ENCODE assay signal across 17 mouse cellular contexts in genomic region chr19:10016151-10016550, GRCm38 (mm10). TPM values are rescaled to one million over a fixed set of nuclear protein-coding genes. Genes with fewer than 3 reads are reported as not detected.
DNase-seq lines count a peak whose midpoint lies in the region; ATAC-seq lines count a peak whose summit lies in the region.
"Had no signal": no experiment of that assay in that cellular context is flagged by ENCODE, and none has a peak within 500 bp of the region (broad histone marks: within the 10 kb centered on the region; RNA-seq: fewer than 3 reads in every experiment).

No protein-coding gene starts in this region.

- peak overlapping the region; percentile 27; the same call in 1 of the 2 replicates for H3K4me3 ChIP-seq in hindbrain, embryonic 10.5 days
- H3K4me3 ChIP-seq in hindbrain, embryonic 16.5 days (ENCODE audit: low read length) = no peak overlapping the region
- peak overlapping the region; percentile 68 for H3K4me3 ChIP-seq in erythroblast, embryonic 14.5 days (replicated peaks)
- H3K4me3 ChIP-seq in liver, embryonic 15.5 days (replicated peaks) = peak overlapping the region; percentile 71
- H3K4me3 ChIP-seq in hindbrain, embryonic 13.5 days = no peak overlapping the region
- H3K4me3 ChIP-seq: layer of hippocampus, adult 2 months; limb, embryonic 15.5 days; midbrain, embryonic 12.5 days had no signal

- H3K9ac ChIP-seq in hindbrain, embryonic 16.5 days (ENCODE audit: low read depth, low read length) = no peak overlapping the region
- peak overlapping the region; percentile 86 for H3K9ac ChIP-seq in liver, embryonic 15.5 days
- no peak overlapping the region for H3K9ac ChIP-seq in hindbrain, embryonic 13.5 days
- H3K9ac ChIP-seq: limb, embryonic 15.5 days; midbrain, embryonic 12.5 days had no signal

- no peaks in the 10 kb centered on the region for H3K9me3 ChIP-seq in hindbrain, embryonic 10.5 days
- no peaks in the 10 kb centered on the region for H3K9me3 ChIP-seq in hindbrain, embryonic 16.5 days (ENCODE audit: control insufficient read depth, low read length)
- no peaks in the 10 kb centered on the region for H3K9me3 ChIP-seq in erythroblast, embryonic 14.5 days (ENCODE audit: control insufficient read depth, low read length)
- no peaks in the 10 kb centered on the region for H3K9me3 ChIP-seq in liver, embryonic 15.5 days (replicated peaks)
- no peaks in the 10 kb centered on the region for H3K9me3 ChIP-seq in hindbrain, embryonic 13.5 days
- H3K9me3 ChIP-seq: G1E; limb, embryonic 15.5 days; midbrain, embryonic 12.5 days had no signal

- DNase-seq in hindbrain, embryonic 10.5 days (ENCODE audit: low spot score) = no peak
- DNase-seq in c-Kit-positive CD71-positive TER-119-negative erythroid progenitor cells, embryonic 14.5 days (ENCODE audit: low read depth) = peak; percentile 48
- DNase-seq in layer of hippocampus, adult 8-10 months (ENCODE audit: low spot score in 2 of 2) = no peak
- DNase-seq: adrenal gland, postnatal 10 days; cerebellum, adult 9-11 months; thymus, adult 18-20 months had no signal

- no peak for ATAC-seq in hindbrain, embryonic 16.5 days
- peak; percentile 44 for ATAC-seq in liver, embryonic 15.5 days (ENCODE audit: insufficient read depth)
- no peak for ATAC-seq in hindbrain, embryonic 13.5 days (ENCODE audit: low FRiP score)
- ATAC-seq: hindbrain, postnatal 0 days had no signal

- H3K27ac ChIP-seq in hindbrain, embryonic 10.5 days = peak overlapping the region; percentile 76
- no peak overlapping the region for H3K27ac ChIP-seq in hindbrain, embryonic 16.5 days (ENCODE audit: low read depth, low read length)
- H3K27ac ChIP-seq in liver, embryonic 15.5 days (replicated peaks) = peak overlapping the region; percentile 98
- H3K27ac ChIP-seq in hindbrain, embryonic 13.5 days = no peak overlapping the region
- H3K27ac ChIP-seq: hindbrain, postnatal 0 days; layer of hippocampus, adult 2 months; limb, embryonic 15.5 days; macrophage; midbrain, embryonic 12.5 days had no signal

- 84% methylated on average over 4 of the region's 4 CpGs for WGBS in hindbrain, embryonic 10.5 days
- WGBS in hindbrain, embryonic 16.5 days = 90% methylated on average over 4 of the region's 4 CpGs
- WGBS in liver, embryonic 15.5 days (ENCODE audit: insufficient replicate concordance) = 35% methylated on average over 4 of the region's 4 CpGs
- 93% methylated on average over 4 of the region's 4 CpGs for WGBS in hindbrain, embryonic 13.5 days

- no peaks in the 10 kb centered on the region for H3K36me3 ChIP-seq in hindbrain, embryonic 10.5 days
- H3K36me3 ChIP-seq in hindbrain, embryonic 16.5 days (ENCODE audit: control insufficient read depth, insufficient read depth, low read length) = no peaks in the 10 kb centered on the region
- peaks cover 65% of the 10 kb centered on the region for H3K36me3 ChIP-seq in erythroblast, embryonic 14.5 days (ENCODE audit: control insufficient read depth)
- H3K36me3 ChIP-seq in liver, embryonic 15.5 days (replicated peaks) = peaks cover 35% of the 10 kb centered on the region
- no peaks in the 10 kb centered on the region for H3K36me3 ChIP-seq in hindbrain, embryonic 13.5 days
- H3K36me3 ChIP-seq: limb, embryonic 15.5 days; midbrain, embryonic 12.5 days had no signal

- peaks cover 36% of the 10 kb centered on the region for H3K27me3 ChIP-seq in hindbrain, embryonic 10.5 days (ENCODE audit: insufficient read depth, poor library complexity, severe bottlenecking)
- no peaks in the 10 kb centered on the region for H3K27me3 ChIP-seq in hindbrain, embryonic 16.5 days (replicated peaks; ENCODE audit: control insufficient read depth, insufficient read depth, low read length)
- H3K27me3 ChIP-seq in erythroblast, embryonic 14.5 days (ENCODE audit: control insufficient read depth) = no peaks in the 10 kb centered on the region
- H3K27me3 ChIP-seq in liver, embryonic 15.5 days = no peaks in the 10 kb centered on the region
- peaks cover 9% of the 10 kb centered on the region; the same call in 1 of the 2 replicates for H3K27me3 ChIP-seq in hindbrain, embryonic 13.5 days
- H3K27me3 ChIP-seq: limb, embryonic 15.5 days had no signal

- H3K4me2 ChIP-seq in hindbrain, embryonic 16.5 days (ENCODE audit: low read length) = no peak overlapping the region
- peak overlapping the region; percentile 97 for H3K4me2 ChIP-seq in liver, embryonic 15.5 days
- H3K4me2 ChIP-seq in hindbrain, embryonic 13.5 days = no peak overlapping the region
- H3K4me2 ChIP-seq: limb, embryonic 15.5 days; midbrain, embryonic 12.5 days had no signal

- H3K4me1 ChIP-seq in hindbrain, embryonic 10.5 days (replicated peaks) = peaks cover 57% of the 10 kb centered on the region
- peaks cover 18% of the 10 kb centered on the region for H3K4me1 ChIP-seq in hindbrain, embryonic 16.5 days (ENCODE audit: control insufficient read depth, insufficient read depth, low read depth, low read length)
- H3K4me1 ChIP-seq in erythroblast, embryonic 14.5 days (ENCODE audit: control insufficient read depth) = peaks cover 77% of the 10 kb centered on the region
- H3K4me1 ChIP-seq in liver, embryonic 15.5 days (replicated peaks) = peaks cover 82% of the 10 kb centered on the region
- H3K4me1 ChIP-seq in hindbrain, embryonic 13.5 days (replicated peaks) = peaks cover 29% of the 10 kb centered on the region

RNA-seq across cellular contexts. Expression of gene Rab3il1, which starts 14.7 kb away (rescaled TPM):
- polyA plus RNA-seq in hindbrain, embryonic 10.5 days (2016; fragmentation: Nextera tagmentation; extraction: Ambion mirVana) = 39.7 and 39.8 TPM in 2 replicates
- 22.1 and 25.6 TPM in 2 replicates for polyA plus RNA-seq in hindbrain, embryonic 16.5 days (2015; fragmentation: Nextera tagmentation; extraction: Ambion mirVana)
- 90.0 and 90.9 TPM in 2 replicates for polyA plus RNA-seq in erythroblast, embryonic 14.5 days (2012)
- polyA plus RNA-seq in liver, embryonic 15.5 days (2015; fragmentation: Nextera tagmentation; extraction: Ambion mirVana) = 245 and 277 TPM in 2 replicates
- 10 to 100 TPM in 3 of 4 experiments, 1 to 10 TPM in 1; 9.4 to 20.4 (median 14.0) TPM for total RNA-seq in layer of hippocampus, adult 8-10 months (2022)
- 22.6 and 25.1 TPM in 2 replicates for polyA plus RNA-seq in hindbrain, embryonic 13.5 days (2015; fragmentation: Nextera tagmentation; extraction: Ambion mirVana)
- total RNA-seq: neutrophil, adult 5-6 weeks had no signal

RNA-seq across cellular contexts. Expression of gene Best1, which starts 14.7 kb away (rescaled TPM):
- 1.8 TPM in 2 replicates for polyA plus RNA-seq in hindbrain, embryonic 10.5 days (2016; fragmentation: Nextera tagmentation; extraction: Ambion mirVana)
- 2.5 and 3.2 TPM in 2 replicates for polyA plus RNA-seq in hindbrain, embryonic 16.5 days (2015; fragmentation: Nextera tagmentation; extraction: Ambion mirVana)
- polyA plus RNA-seq in erythroblast, embryonic 14.5 days (2012) = not detected in 2 replicates
- polyA plus RNA-seq in liver, embryonic 15.5 days (2015; fragmentation: Nextera tagmentation; extraction: Ambion mirVana) = 0.09 and 0.12 TPM in 2 replicates
- 1 to 10 TPM in 2 of 4 experiments, under 1 TPM in 2; 0.76 to 2.1 (median 1.1) TPM for total RNA-seq in layer of hippocampus, adult 8-10 months (2022)
- polyA plus RNA-seq in hindbrain, embryonic 13.5 days (2015; fragmentation: Nextera tagmentation; extraction: Ambion mirVana) = 1.5 and 1.7 TPM in 2 replicates

RNA-seq across cellular contexts. Expression of gene Fads3, which starts 25.2 kb away (rescaled TPM):
- polyA plus RNA-seq in hindbrain, embryonic 10.5 days (2016; fragmentation: Nextera tagmentation; extraction: Ambion mirVana) = 6.7 and 8.1 TPM in 2 replicates
- 39.7 and 42.1 TPM in 2 replicates for polyA plus RNA-seq in hindbrain, embryonic 16.5 days (2015; fragmentation: Nextera tagmentation; extraction: Ambion mirVana)
- polyA plus RNA-seq in erythroblast, embryonic 14.5 days (2012) = 11.1 and 13.7 TPM in 2 replicates
- polyA plus RNA-seq in liver, embryonic 15.5 days (2015; fragmentation: Nextera tagmentation; extraction: Ambion mirVana) = 7.6 and 8.9 TPM in 2 replicates
- total RNA-seq in layer of hippocampus, adult 8-10 months (2022) = 10 to 100 TPM; 23.6 to 33.3 (median 25.8) TPM
- polyA plus RNA-seq in hindbrain, embryonic 13.5 days (2015; fragmentation: Nextera tagmentation; extraction: Ambion mirVana) = 15.2 and 18.0 TPM in 2 replicates
- total RNA-seq: neutrophil, adult 5-6 weeks had no signal

RNA-seq across cellular contexts. Expression of gene Fth1, which starts 35.8 kb away (rescaled TPM):
- 1,451 and 1,593 TPM in 2 replicates for polyA plus RNA-seq in hindbrain, embryonic 10.5 days (2016; fragmentation: Nextera tagmentation; extraction: Ambion mirVana)
- polyA plus RNA-seq in hindbrain, embryonic 16.5 days (2015; fragmentation: Nextera tagmentation; extraction: Ambion mirVana) = 1,751 and 1,961 TPM in 2 replicates
- 1,886 and 6,516 TPM in 2 replicates for polyA plus RNA-seq in erythroblast, embryonic 14.5 days (2012)
- polyA plus RNA-seq in liver, embryonic 15.5 days (2015; fragmentation: Nextera tagmentation; extraction: Ambion mirVana) = 3,441 and 3,837 TPM in 2 replicates
- total RNA-seq in layer of hippocampus, adult 8-10 months (2022) = 1,000 to 10,000 TPM; 3,051 to 4,196 (median 3,526) TPM
- 1,535 and 1,618 TPM in 2 replicates for polyA plus RNA-seq in hindbrain, embryonic 13.5 days (2015; fragmentation: Nextera tagmentation; extraction: Ambion mirVana)

Comparison
In these comparisons a context has a peak if more than half of its experiments do, and no peak if none do; other contexts are left out.
1. H3K27ac ChIP-seq: peak in hindbrain, embryonic 10.5 days (single experiment) and liver, embryonic 15.5 days (single experiment); none in hindbrain, embryonic 16.5 days (single experiment) and hindbrain, embryonic 13.5 days (single experiment).
2. H3K4me3 ChIP-seq: peak in hindbrain, embryonic 10.5 days (single experiment), erythroblast, embryonic 14.5 days (single experiment) and liver, embryonic 15.5 days (single experiment); none in hindbrain, embryonic 16.5 days (single experiment) and hindbrain, embryonic 13.5 days (single experiment).